Mouse (Mus musculus) T-helper 1 cell (primary cell): ENCODE measurements around the gene Zmym4.

ENCODE experiments used
- in situ Hi-C: fragments of 300-600 bp; cut with MboI, MseI; formaldehyde crosslinking; loops from one replicate; pipeline ENCODE4 v1.15.1; 2025; ENCODE audit warnings: high pct_unique_total_duplicates

The Zmym4 gene

GRCm38 (mm10) chr4:126822891-126823882 is 144.7 kb downstream of the Zmym4 start:
- in situ Hi-C loops = no loop called here

- in situ Hi-C loops = no loop called here
These were observed 153.1 kb downstream of the Zmym4 start for GRCm38 (mm10) chr4:126814854-126815253.

GRCm38 (mm10) chr4:126813212-126813611 is 154.7 kb downstream of the Zmym4 start:
- in situ Hi-C loops = no loop called here
